Mouse (Mus musculus): ENCODE measurements at regions not wholly inside any gene's neighbourhood (a gene's known extent, or its start where the extent isn't known, plus 50 kb on each side); places are given as distances from the start of the nearest gene placed in this dataset.

DNA sequence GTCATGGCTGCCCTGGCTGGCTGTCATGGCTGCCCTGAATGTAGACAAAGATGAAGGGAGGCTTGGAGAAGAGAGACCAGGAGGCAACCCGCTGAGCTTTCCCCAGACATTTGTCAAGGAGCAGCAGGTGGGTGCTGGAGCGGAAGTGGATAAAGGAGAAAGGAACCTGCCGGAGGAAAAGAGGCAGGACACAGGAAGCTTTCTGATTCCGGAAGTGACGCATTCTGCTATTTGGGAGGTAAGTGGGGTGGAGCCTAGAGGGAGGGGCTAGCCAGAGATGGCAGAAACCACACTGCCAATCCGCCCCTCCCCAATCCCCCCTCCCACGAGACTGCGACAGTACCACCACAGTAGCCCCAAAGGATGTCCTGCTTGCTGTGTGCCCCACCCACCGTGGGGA is 80.1 kb downstream of the Gm572 start:
- DNase-seq (ENCODE audit: low spot score): no peak

DNA sequence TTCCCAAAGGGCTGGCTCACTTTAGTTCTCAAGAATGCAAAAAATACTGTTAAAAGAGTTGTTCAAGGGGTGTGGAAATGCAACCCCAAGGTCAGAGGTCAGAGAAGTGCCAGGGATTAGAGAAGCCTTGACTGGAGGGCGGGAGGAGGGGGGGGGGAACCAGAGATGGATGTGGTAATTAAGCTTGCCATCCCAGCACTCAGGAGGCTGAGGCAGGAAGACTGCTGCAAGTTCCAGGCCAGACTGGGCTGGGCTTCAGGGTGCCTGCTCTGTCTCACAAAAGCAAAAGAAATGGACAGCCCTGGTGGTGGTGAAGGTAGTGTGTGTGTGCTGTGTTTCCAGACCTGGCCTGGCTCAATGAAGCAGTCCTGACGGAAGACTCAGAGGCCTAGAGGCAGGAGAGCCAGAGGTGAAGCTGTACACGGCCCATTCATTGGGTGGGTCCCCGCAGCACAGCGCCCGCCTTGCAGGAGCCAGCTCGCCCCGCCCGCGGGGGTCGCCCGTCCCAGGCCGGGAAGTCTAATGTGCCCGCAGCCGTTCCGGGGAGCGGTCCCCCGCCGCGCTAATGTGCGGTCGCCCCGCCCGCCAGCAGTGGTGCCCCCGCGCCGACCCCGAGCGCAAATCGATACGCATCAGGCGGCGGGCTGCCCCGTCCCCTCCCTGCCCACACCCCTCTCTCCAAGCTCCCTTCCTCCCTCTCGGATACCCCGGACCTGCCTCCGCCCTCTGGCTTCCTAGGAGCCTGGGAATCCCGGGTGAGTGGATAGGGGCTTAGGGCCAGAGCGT is 80.1 kb upstream of the Casz1 start:
- no peak for DNase-seq (ENCODE audit: low spot score)

DNA sequence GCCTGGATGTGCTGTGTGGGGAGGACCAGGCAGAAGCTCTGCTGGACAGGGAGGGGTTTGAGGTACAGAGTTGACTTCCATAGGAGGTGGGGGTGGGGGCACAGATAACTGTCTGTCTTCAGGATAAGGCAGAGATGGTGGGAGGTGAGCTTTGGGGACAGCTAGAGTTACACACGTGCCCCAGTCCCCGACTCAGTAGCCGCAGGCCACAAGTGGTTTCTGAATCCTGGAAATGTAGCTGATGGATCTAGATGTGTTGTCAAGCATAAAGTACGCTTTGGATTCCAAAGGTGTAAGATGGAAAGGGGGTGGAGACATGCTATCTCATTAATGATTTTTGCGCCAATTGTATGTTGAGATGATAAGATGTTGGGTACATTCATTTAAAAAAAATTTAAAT is 75.4 kb upstream of the Casz1 start:
- no peak for DNase-seq (ENCODE audit: low spot score)

DNA sequence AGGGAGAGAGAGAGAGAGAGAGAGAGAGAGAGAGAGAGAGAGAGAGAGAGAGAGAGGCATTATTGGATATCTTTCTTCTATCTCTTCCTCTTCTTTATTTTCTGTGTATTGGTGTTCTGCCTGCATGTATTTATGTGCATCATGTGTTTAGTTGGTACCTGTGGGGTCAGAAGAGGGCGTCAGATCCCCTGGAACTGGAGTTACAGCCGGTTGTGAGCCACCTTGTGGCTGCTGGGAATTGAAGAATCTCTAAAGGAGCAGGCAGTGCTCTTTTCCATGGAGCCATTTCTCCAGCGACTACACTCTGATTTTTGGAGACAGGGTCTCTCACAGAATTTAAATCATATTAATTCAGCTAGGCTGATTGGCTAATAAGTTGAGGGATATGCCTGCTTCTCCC is 72.6 kb upstream of the Casz1 start:
- no peak for DNase-seq (ENCODE audit: low spot score)

DNA sequence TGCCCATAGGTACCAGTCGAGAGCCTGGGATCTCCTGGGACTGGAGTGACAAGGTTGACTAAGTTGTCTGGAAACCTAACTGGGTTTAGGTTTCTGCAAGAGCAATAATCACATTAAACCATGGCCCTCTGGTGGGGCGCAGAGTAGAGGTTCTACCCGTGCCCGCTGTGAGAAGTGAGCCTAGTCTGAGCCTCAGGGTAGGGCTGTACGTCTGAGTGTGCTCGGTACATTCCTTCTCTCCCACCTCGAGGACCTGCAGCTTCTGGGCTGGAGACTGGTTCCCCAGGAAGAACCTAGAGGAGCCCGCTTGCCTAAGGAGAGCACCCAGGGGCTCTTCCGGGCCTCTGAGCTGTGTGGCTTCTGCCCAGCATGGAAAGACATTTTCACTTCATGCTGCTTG is 70.2 kb upstream of the Casz1 start:
- no peak for DNase-seq (ENCODE audit: low spot score)

DNA sequence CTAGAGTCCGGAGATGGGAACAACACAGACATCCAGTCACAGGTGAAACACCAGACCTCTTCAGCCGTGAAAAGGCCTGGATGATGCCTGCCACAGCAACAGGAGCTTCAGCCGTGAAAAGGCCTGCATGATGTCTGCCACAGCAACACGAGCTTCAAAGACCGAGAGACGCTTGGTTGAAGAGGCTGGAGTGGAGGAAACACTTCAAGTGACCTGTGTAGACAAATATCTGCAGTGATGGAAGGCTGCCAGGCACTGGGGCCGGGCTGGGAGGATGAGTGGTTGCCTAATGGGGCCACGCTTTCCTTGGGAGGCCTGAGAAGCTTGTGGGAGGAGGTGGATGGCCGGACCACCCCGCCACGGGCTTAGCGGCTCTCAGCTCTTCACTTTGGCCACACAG is 69.7 kb upstream of the Casz1 start:
- DNase-seq (ENCODE audit: low spot score): no peak

DNA sequence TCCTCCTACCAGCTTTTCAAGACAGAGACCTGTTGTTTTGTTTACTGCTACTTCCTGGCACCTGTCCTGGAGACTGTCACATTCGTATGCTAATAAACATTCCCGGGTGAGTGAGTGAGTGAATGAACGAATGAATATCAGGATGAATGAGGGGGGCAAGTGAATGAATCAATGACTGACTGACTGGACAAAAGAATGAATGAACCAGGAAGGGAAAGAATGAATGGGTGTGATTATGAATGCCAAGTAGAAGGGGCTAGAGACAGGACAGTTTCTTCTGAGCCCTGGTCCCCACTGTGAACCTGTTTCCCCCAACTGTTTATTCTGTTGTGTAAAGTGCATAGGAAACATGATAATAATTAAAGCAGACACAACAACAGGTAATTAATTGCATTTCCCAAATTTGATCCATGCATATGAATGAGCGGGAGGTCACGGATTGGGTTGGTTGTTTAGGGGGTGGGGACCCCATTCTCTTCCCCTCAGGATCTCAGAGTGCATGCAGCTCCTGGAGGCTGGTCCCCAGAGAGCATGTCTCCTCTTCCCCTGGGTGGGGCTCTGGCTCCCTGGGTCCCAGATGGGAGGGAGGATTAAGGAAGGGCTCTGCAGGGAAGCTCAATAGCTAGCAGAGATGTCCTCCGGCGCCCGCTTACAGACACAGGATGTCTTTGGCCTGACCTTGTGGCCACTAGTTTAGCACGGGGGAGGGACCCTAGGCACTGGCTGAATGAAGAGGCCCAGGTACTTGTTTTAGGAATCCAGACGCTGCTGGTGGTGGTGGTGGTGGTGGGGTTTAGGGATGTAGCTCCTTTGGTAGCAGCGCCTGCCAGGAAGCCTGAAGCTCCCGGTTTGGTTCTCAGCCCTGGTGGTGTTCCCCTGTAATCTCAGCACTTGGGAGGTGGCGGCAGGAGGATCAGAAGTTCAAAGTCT is 65.4 kb upstream of the Casz1 start:
- DNase-seq (ENCODE audit: low spot score): no peak

DNA sequence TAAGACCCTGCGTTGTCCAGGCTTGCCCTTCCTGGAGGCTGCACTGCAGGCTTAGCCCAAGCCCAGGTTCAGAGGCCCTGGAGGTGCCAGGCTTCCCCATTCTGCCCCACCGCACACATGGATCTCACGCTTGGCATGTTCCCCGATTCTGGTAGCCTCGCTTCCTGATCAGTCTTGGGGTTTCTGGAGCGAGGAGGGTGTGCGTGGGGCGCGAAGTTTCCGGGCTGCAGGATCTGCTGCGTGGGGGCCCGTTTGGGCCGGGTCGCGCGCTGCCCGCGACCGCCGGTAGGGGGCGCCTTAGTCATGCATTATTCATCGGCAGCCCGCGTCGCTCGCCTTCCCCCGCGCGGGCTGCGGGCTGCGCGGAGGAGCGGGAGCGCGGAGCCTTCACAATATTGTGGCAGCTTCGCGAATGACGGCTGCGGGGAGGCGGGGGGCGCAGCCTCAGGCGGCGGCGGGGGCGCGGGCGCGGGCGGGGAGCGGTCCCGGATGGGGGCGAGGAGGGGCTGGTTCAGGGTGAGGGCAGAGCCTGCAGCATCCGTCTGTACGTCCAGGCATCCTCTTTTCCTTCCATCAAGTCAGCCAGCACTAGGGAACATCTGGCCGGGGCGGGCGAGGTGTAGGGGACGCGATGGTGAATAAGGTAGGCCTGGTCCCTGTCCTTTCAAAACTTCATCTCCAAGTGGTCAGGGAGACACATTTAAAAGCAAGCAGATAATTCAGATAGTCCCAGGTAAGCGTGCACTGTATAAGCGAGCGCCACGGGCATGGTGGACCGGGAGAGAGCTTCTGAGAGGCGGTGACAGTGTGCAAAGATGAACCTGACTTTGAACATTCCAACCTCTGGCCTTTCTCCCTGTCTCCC is 61.4 kb upstream of the Casz1 start:
- DNase-seq (ENCODE audit: low spot score): peak; percentile 84

DNA sequence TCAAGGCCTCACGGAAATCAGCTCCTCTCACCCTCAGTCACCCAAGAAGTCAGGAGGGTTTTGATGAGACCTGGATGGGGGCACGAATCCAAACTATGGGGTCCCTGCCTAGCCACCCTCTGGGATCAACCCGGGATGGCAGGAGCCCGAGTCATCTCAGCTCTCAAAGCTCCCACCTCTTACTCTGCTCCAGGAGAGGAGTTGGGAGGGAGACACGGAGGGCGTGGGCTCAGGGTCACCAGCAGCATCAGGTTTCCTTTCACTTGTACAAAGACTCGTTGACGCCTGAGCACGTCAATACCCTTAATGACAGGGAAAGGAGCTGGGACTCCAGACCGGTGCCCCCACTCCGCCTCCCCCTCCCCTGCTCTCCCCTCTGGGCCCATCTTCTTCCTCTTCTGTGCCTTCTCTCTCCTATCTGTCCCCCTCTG is 60.8 kb upstream of the Casz1 start:
- peak; percentile 66 for DNase-seq (ENCODE audit: low spot score)

DNA sequence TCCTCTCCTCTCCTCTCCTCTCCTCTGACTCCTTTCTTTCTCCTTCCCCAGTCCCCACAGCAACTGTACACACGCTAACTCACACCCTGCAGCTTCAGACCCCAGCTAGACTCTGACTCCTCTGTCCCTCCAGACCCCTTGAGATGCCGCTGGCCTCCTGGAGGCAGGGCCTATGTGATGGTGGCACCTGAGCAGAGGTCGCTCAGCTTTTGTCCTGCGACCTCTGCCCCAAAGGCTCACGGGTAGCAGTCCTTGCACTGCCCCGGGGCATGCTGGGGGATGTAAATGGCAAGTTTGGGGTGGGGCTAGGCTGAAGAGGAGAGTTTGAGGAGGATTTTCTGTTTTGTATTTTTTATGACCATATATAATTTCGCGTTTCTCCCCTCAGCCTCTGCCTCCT is 60.2 kb upstream of the Casz1 start:
- peak; percentile 54 for DNase-seq (ENCODE audit: low spot score)

DNA sequence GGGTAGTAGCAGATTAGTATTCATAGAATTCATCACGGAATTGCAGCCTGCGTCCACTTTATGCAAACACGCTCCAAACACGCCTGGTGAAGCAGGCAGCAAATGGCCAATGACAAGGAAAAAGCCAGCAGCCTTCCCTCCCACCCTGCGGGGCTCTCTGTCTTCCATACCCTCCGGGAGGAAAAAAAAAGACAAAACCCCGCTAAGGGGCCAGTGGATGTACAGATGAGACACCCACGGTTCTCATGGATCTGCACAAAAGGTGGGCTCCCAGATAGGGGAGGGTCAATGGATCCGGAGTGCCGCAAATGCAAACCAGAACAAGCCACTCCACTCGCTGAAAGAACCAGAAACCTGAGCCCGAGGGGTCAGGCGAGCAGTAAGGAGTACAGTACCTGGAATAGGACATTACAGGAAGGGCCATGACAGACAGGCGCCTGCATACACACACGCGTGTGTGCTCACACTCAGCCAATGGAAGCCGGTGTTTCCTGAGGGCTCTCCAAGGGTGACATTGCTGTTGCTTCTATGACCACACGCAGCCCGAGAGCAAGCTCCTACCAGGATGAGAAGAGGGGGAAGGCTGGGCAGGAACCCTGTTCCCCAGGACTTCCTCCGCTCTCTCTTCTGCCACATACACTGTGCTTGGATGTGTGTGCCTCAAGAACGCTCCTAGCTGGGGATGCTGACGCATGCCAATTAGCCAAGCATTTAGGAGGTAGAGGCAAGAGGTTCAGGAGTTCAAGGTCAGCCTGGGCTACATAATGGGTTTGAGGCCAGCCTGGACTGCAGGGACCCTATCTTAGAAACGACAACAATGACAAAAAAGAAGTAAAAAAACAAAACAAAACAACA is 57.5 kb upstream of the Casz1 start:
- no peak for DNase-seq (ENCODE audit: low spot score)

DNA sequence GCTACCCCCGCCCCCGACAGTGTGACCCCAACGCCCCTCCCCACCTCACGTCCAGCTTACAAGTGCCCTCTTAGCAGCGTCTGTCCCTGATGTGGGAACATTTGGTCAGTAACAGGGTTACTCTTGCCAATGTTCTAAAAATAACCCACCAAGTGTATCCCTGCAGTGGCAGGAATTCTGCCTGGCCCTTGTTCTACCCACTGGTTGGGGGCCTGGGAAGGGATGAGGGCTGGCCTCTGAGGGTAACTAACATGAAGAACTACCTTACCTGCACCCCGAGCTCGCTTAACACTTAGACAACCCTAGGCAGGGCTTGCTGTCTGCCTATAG is 56.9 kb upstream of the Casz1 start:
- DNase-seq (ENCODE audit: low spot score): no peak

DNA sequence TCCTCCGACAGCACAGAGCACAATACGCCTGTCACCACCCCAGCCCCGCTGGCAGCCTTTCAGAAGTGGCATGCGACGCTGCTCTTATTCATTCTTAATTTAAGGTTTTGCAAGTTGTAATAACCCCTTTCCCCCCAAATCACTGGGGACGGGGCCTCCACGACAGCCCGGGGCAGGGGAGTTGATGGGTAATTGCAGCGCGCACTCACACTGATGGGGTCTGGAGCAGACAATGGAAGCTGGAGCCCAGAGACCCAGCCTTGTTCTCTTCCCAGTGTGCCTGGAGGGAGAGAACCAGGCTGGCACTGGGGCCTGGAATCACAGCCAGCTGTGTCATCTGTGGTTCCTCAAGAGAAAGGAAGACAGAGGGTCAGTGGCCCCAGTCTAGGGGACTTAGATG is 54.2 kb upstream of the Casz1 start:
- no peak for DNase-seq (ENCODE audit: low spot score)

DNA sequence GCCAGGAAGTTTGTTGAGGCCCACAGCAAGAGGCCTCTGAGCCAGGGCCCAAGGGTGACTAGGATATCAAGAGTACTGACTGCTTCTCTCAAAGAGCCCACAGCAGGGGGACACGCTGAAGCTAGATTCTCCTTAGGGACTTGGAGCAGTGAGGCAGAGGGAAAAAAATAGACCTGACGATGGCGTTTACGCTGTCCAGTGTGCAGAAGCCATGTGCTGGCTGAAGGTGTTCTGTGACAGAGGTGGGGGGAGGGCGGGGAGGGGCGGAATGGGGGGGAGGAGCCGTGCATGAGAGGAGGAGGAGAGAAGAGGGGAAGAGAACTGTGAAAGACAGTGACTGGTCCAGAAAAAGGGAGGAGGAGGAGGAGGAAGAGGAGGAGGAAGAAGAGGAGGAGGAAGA is 52.6 kb upstream of the Casz1 start:
- DNase-seq (ENCODE audit: low spot score): no peak

DNA sequence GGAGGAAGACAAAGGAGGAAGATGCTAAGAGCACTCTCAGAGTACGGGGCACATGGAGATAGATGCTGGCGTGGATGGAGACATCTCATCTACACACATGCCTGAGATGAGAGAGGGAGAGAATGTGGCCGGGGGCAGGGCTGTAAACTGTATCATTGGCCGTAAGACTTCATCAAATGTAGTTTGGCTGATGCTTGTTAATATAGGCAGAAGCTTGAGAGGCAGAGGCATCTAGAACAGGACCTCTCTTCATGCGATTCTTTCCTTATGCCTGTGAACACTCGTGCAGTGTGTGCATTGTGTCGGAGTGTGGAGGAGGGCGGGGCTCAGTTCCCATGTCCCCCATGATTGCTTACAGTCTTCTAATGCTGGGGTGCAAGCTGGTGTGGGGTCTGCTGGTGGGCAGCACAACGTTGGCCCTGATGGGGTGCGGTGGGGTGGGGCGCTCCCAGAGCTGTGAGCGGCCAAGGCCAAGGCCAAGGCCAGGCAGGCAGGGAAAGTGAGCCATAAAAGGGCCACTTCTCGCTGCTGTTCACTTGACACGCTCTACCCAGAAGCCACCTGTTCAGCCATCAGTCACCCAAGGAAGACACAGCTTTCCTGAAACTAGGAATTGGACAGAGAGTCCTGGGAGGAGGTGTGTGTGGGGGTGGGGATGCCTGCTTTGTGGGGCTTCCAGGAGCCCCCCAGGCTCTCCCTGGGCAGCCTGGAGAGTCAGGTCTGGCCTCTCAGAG is 51.7 kb upstream of the Casz1 start:
- DNase-seq (ENCODE audit: low spot score): no peak

DNA sequence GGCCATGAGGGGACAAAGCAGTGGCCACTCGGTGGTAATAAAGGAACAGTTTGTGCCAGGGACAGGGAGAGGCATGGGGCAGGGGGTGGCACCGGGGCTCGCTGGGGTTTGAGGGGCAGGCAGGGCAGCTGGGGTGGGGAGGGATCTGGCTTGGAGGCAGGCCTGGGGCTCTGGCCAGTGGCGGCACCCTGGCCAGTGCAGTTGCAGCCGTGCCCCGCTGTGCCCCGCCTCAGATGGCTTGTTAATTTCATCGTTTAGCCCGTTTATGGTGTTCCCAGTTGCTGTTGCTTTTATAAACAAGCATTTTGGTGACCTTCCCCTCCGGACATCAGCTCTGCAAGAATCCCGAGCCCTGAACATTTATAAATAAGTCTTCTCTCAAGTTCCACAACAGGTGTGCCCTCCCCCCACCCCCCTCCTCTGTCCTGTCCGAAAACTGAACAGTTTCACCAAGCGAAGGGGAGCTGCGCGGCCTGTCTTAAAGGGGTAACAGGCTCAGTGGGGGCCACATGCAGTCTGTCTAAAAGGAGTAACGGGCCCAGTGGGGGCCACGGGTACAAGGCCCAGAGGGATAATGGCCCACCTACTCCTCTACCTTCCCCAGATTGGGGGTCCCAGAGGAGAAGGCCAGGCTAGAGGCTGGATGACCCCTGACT is 51.0 kb upstream of the Casz1 start:
- peak; percentile 55 for DNase-seq (ENCODE audit: low spot score)

DNA sequence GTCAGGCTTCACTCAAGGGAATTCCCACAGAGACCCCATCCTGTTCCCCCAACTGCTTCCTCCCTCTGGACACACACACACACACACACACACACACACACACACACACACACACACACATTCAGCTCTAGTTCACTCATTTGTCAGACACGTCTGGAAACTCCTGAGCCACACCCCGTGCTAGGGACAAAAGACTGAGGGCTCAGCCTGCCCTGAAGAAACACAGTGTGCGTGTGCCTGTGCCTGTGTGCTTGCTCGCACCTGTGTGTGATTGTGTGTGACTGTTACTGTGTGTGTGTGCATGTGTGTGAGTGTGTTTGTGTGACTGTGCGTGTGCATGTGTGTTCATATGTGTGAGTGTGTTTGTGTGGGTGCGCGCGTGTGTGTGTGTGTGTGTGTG is 50.4 kb upstream of the Casz1 start:
- DNase-seq (ENCODE audit: low spot score): peak; percentile 49
